Mouse (Mus musculus) neural tube, embryonic 13.5 days (tissue): ENCODE data around the gene Tacc3. TPM values are rescaled to one million over a fixed set of nuclear protein-coding genes. Genes with fewer than 3 reads are reported as not detected.

Experiments
- polyA plus RNA-seq: library from polyadenylated mRNA; unstranded; fragments of >200 nt; fragmentation: Nextera tagmentation; extraction: Ambion mirVana; gene quantifications from 2 replicates; pipeline ENCODE4 v1.2.1, GENCODE M21; 2015

The Tacc3 gene
- polyA plus RNA-seq, 1 experiment from 2014 or later, result 40.7 TPM

Other genes with a start within 250 kb of the Tacc3 start
- gene Nkx1-1, start 224.2 kb upstream of the Tacc3 start, polyA plus RNA-seq, result 0.38 and 0.50 TPM in 2 replicates
- gene Fam53a, start 28.5 kb upstream of the Tacc3 start, polyA plus RNA-seq, result 28.8 and 31.4 TPM in 2 replicates
- 0.71 and 0.95 TPM in 2 replicates for gene Gm9903, start 28.2 kb upstream of the Tacc3 start, polyA plus RNA-seq
- 113 and 132 TPM in 2 replicates for gene Slbp, start 5.6 kb upstream of the Tacc3 start, polyA plus RNA-seq
- gene Tmem129, start 288 bp downstream of the Tacc3 start, polyA plus RNA-seq, result 24.7 and 27.6 TPM in 2 replicates
- 42.3 and 44.9 TPM in 2 replicates for gene Fgfr3, start 63.5 kb downstream of the Tacc3 start, polyA plus RNA-seq
- gene Letm1, start 124.7 kb downstream of the Tacc3 start, polyA plus RNA-seq, result 58.3 and 59.4 TPM in 2 replicates
- 63.1 and 68.8 TPM in 2 replicates for gene Nsd2, start 162.6 kb downstream of the Tacc3 start, polyA plus RNA-seq